Comparison of ENCODE assay signal across 8 mouse cellular contexts in genomic region chr1:39651241-39651548, GRCm38 (mm10). TPM values are rescaled to one million over a fixed set of nuclear protein-coding genes. Genes with fewer than 3 reads are reported as not detected.
DNase-seq lines count a peak whose midpoint lies in the region; ATAC-seq and TF ChIP-seq lines count a peak whose summit lies in the region.

Gene Creg2 (minus strand): TSS chr1:39651474.

- WGBS in embryonic facial prominence, embryonic 12.5 days: 42% methylated on average over 9 of the region's 9 CpGs
- WGBS in intestine, embryonic 16.5 days: 34% methylated on average over 9 of the region's 9 CpGs
- WGBS in midbrain, embryonic 10.5 days: 41% methylated on average over 9 of the region's 9 CpGs

- peaks cover 45% of the 10 kb centered on the region for H3K27me3 ChIP-seq in embryonic facial prominence, embryonic 12.5 days
- peaks cover 21% of the 10 kb centered on the region for H3K27me3 ChIP-seq in intestine, embryonic 16.5 days (replicated peaks; ENCODE audit: control insufficient read depth, insufficient read depth, low read length)
- peaks cover 51% of the 10 kb centered on the region for H3K27me3 ChIP-seq in midbrain, embryonic 10.5 days (ENCODE audit: low read depth, poor library complexity, severe bottlenecking)

- peaks cover 11% of the 10 kb centered on the region for H3K4me1 ChIP-seq in embryonic facial prominence, embryonic 12.5 days
- peaks cover 4% of the 10 kb centered on the region for H3K4me1 ChIP-seq in intestine, embryonic 16.5 days (ENCODE audit: control insufficient read depth, insufficient read depth, low read length)
- peaks cover 19% of the 10 kb centered on the region for H3K4me1 ChIP-seq in midbrain, embryonic 10.5 days

- peak within 1 kb of the TSS; percentile 99 for H3K27ac ChIP-seq in layer of hippocampus, adult 2 months
- H3K27ac ChIP-seq in embryonic facial prominence, embryonic 12.5 days: no peak within 1 kb of the TSS
- H3K27ac ChIP-seq in intestine, embryonic 16.5 days (ENCODE audit: low read length): no peak within 1 kb of the TSS
- H3K27ac ChIP-seq in midbrain, embryonic 10.5 days (replicated peaks): peak within 1 kb of the TSS; percentile 74

- H3K36me3 ChIP-seq in embryonic facial prominence, embryonic 12.5 days: no peaks in the 10 kb centered on the region
- H3K36me3 ChIP-seq in intestine, embryonic 16.5 days (ENCODE audit: control insufficient read depth, insufficient read depth, low read length): no peaks in the 10 kb centered on the region
- H3K36me3 ChIP-seq in midbrain, embryonic 10.5 days: no peaks in the 10 kb centered on the region

- no peak for TF ChIP-seq CTCF in layer of hippocampus, adult 2 months (conservative IDR thresholded peaks at IDR 0.05)

- H3K9ac ChIP-seq in embryonic facial prominence, embryonic 12.5 days: peak within 1 kb of the TSS; percentile 55
- H3K9ac ChIP-seq in intestine, embryonic 16.5 days (ENCODE audit: low read depth, low read length): peak within 1 kb of the TSS; percentile 57

- peak within 1 kb of the TSS; percentile 92 for H3K4me3 ChIP-seq in layer of hippocampus, adult 2 months
- H3K4me3 ChIP-seq in embryonic facial prominence, embryonic 12.5 days: peak within 1 kb of the TSS; percentile 59
- peak within 1 kb of the TSS; percentile 59 for H3K4me3 ChIP-seq in intestine, embryonic 16.5 days (ENCODE audit: low read length)
- peak within 1 kb of the TSS; percentile 78 for H3K4me3 ChIP-seq in midbrain, embryonic 10.5 days

- H3K9me3 ChIP-seq in embryonic facial prominence, embryonic 12.5 days: no peaks in the 10 kb centered on the region
- no peaks in the 10 kb centered on the region for H3K9me3 ChIP-seq in intestine, embryonic 16.5 days (ENCODE audit: control insufficient read depth, low read length)
- no peaks in the 10 kb centered on the region for H3K9me3 ChIP-seq in midbrain, embryonic 10.5 days (replicated peaks)

- H3K4me2 ChIP-seq in embryonic facial prominence, embryonic 12.5 days (replicated peaks): peak within 1 kb of the TSS; percentile 99
- peak within 1 kb of the TSS; percentile 99 for H3K4me2 ChIP-seq in intestine, embryonic 16.5 days (ENCODE audit: low read depth, low read length)

- 0 out of 2 replicates have a peak, but pooled peaks have one; percentile 28 for ATAC-seq in embryonic facial prominence, embryonic 12.5 days (ENCODE audit: insufficient number of reproducible peaks, insufficient read depth, low FRiP score, low TSS enrichment)
- ATAC-seq in intestine, embryonic 16.5 days: no peak; the same call in 1 of the 2 replicates

- peak in 1 of 2 experiments; percentile 63 for DNase-seq in layer of hippocampus, adult 2 months (ENCODE audit: low spot score in 2 of 2)
- DNase-seq in layer of hippocampus, adult 11-12 months (ENCODE audit: low spot score): no peak
- no peak for DNase-seq in midbrain, embryonic 10.5 days (ENCODE audit: low spot score)
- DNase-seq in adrenal gland, postnatal 25 days: no peak
- DNase-seq in embryo, embryonic 10.5 days (ENCODE audit: low spot score): no peak
- DNase-seq in embryo, embryonic 9.5 days (ENCODE audit: extremely low spot score): no peak

RNA-seq across cellular contexts. Expression of gene Creg2, which starts in this region (rescaled TPM):
- 10 to 100 TPM; 99.7 to 100.0 TPM for total RNA-seq in layer of hippocampus, adult 2 months (2021)
- 0.26 and 0.29 TPM in 2 replicates for polyA plus RNA-seq in embryonic facial prominence, embryonic 12.5 days (2016; fragmentation: Nextera tagmentation; extraction: Ambion mirVana)
- polyA plus RNA-seq in intestine, embryonic 16.5 days (2015; fragmentation: Nextera tagmentation; extraction: Ambion mirVana): 0.18 and 0.22 TPM in 2 replicates
- 0.57 and 0.76 TPM in 2 replicates for polyA plus RNA-seq in midbrain, embryonic 10.5 days (2016; fragmentation: Nextera tagmentation; extraction: Ambion mirVana)
- 0.14 and 0.18 TPM in 2 replicates for total RNA-seq in adrenal gland, postnatal 25 days (2021)

Comparison
In these comparisons a context has a peak if more than half of its experiments do, and no peak if none do; other contexts are left out.
1. RNA of gene Creg2 (total RNA-seq): 99.7 to 100.0 TPM in layer of hippocampus, adult 2 months; 0.14 to 0.18 TPM in adrenal gland, postnatal 25 days; every median in the first group is over 10 times any median in the second.
2. Peak in ATAC-seq, H3K4me3 ChIP-seq, H3K9ac ChIP-seq and H3K4me2 ChIP-seq in embryonic facial prominence, embryonic 12.5 days; RNA of the gene not detected or under 1 TPM.
3. H3K27ac ChIP-seq: peak in layer of hippocampus, adult 2 months (single experiment) and midbrain, embryonic 10.5 days (single experiment); none in embryonic facial prominence, embryonic 12.5 days (single experiment) and intestine, embryonic 16.5 days (single experiment).
4. Peak in every context shown above with its lines, with median percentiles within 50 percentile points of each other: H3K4me3 ChIP-seq.